In genomic region chr12:31835480-31835879, GRCm38 (mm10) we compare ENCODE assay signal across 29 mouse cellular contexts.
A peak's percentile ranks its signal among the peaks of the same experiment; 100 is the strongest.
DNase-seq lines count a peak whose midpoint lies in the region; ATAC-seq and TF ChIP-seq lines count a peak whose summit lies in the region.
"Had no signal": no experiment of that assay in that cellular context is flagged by ENCODE, and none has a peak within 500 bp of the region (broad histone marks: within the 10 kb centered on the region; RNA-seq: fewer than 3 reads in every experiment).

No protein-coding gene starts in this region.

- peak overlapping the region; percentile 45; the same call in 1 of the 2 replicates for H3K27ac ChIP-seq in hindbrain, embryonic 10.5 days
- no peak overlapping the region for H3K27ac ChIP-seq in hindbrain, embryonic 14.5 days
- no peak overlapping the region for H3K27ac ChIP-seq in hindbrain, embryonic 13.5 days
- H3K27ac ChIP-seq: embryonic facial prominence, embryonic 12.5 days; embryonic facial prominence, embryonic 15.5 days; forebrain, embryonic 12.5 days; forebrain, embryonic 15.5 days; gastrocnemius, adult 2 months; intestine, embryonic 15.5 days had no signal

- no peak for ATAC-seq in hindbrain, embryonic 14.5 days (ENCODE audit: low FRiP score)
- no peak for ATAC-seq in hindbrain, embryonic 13.5 days (ENCODE audit: low FRiP score)
- ATAC-seq: forebrain, embryonic 15.5 days; hindbrain, embryonic 16.5 days; intestine, embryonic 15.5 days; Patski had no signal

- no peaks in the 10 kb centered on the region for H3K9me3 ChIP-seq in hindbrain, embryonic 10.5 days
- H3K9me3 ChIP-seq in hindbrain, embryonic 14.5 days (ENCODE audit: control insufficient read depth, low read length), result no peaks in the 10 kb centered on the region
- H3K9me3 ChIP-seq in hindbrain, embryonic 13.5 days, result no peaks in the 10 kb centered on the region
- H3K9me3 ChIP-seq: embryonic facial prominence, embryonic 12.5 days; embryonic facial prominence, embryonic 15.5 days; forebrain, embryonic 12.5 days; forebrain, embryonic 15.5 days; G1E; intestine, embryonic 15.5 days had no signal

- WGBS in hindbrain, embryonic 10.5 days, result 71% methylated on average over 5 of the region's 5 CpGs
- WGBS in hindbrain, embryonic 14.5 days, result 81% methylated on average over 5 of the region's 5 CpGs
- WGBS in lung, adult 2 months, result 83% methylated on average over 5 of the region's 5 CpGs
- 83% methylated on average over 5 of the region's 5 CpGs for WGBS in hindbrain, embryonic 13.5 days

- no peak for DNase-seq in hindbrain, embryonic 10.5 days (ENCODE audit: low spot score)
- no peak for DNase-seq in hindbrain, embryonic 14.5 days (ENCODE audit: low spot score)
- peak; percentile 8 for DNase-seq in lung, postnatal 25 days (ENCODE audit: low spot score)
- no peak for DNase-seq in lung, adult 2 months
- peak; percentile 9 for DNase-seq in ES-CJ7 (ENCODE audit: low read depth, low spot score)
- DNase-seq in lung, postnatal 36 days, result peak; percentile 25
- DNase-seq in thymus, postnatal 14 days, result no peak
- DNase-seq: adrenal gland, adult 2 months; adrenal gland, postnatal 14 days; B cell, adult 2 months; cerebellum, adult 11 months; cerebellum, adult 2 months; cerebellum, adult 9-11 months; cerebellum, postnatal 25 days; gastrocnemius, adult 2 months; gastrocnemius, postnatal 14 days; heart, adult 11 months; heart, postnatal 36 days had no signal

- H3K4me3 ChIP-seq in hindbrain, embryonic 10.5 days, result no peak overlapping the region
- no peak overlapping the region for H3K4me3 ChIP-seq in hindbrain, embryonic 14.5 days (replicated peaks; ENCODE audit: low read length)
- H3K4me3 ChIP-seq in lung, adult 2 months (replicated peaks; ENCODE audit: extremely low read depth, low read depth, low read length), result no peak overlapping the region
- no peak overlapping the region for H3K4me3 ChIP-seq in hindbrain, embryonic 13.5 days
- H3K4me3 ChIP-seq: embryonic facial prominence, embryonic 12.5 days; embryonic facial prominence, embryonic 15.5 days; forebrain, embryonic 12.5 days; forebrain, embryonic 15.5 days; gastrocnemius, adult 2 months; intestine, embryonic 15.5 days had no signal

- TF ChIP-seq POLR2A in lung, adult 2 months (IDR thresholded peaks at IDR 0.05; ENCODE audit: borderline replicate concordance, extremely low read depth, low read depth, low read length), result no peak

- H3K9ac ChIP-seq in hindbrain, embryonic 14.5 days, result no peak overlapping the region
- no peak overlapping the region for H3K9ac ChIP-seq in hindbrain, embryonic 13.5 days
- H3K9ac ChIP-seq: embryonic facial prominence, embryonic 12.5 days; embryonic facial prominence, embryonic 15.5 days; forebrain, embryonic 12.5 days; forebrain, embryonic 15.5 days; intestine, embryonic 15.5 days had no signal

- TF ChIP-seq CTCF in lung, adult 2 months (IDR thresholded peaks at IDR 0.05; ENCODE audit: insufficient read depth, low read length), result no peak

- H3K4me2 ChIP-seq in hindbrain, embryonic 14.5 days (replicated peaks), result no peak overlapping the region
- H3K4me2 ChIP-seq in hindbrain, embryonic 13.5 days, result no peak overlapping the region
- H3K4me2 ChIP-seq: embryonic facial prominence, embryonic 12.5 days; embryonic facial prominence, embryonic 15.5 days; forebrain, embryonic 12.5 days; forebrain, embryonic 15.5 days; heart, embryonic 11.5 days; intestine, embryonic 15.5 days had no signal

- H3K27me3 ChIP-seq in hindbrain, embryonic 10.5 days (ENCODE audit: insufficient read depth, poor library complexity, severe bottlenecking), result no peaks in the 10 kb centered on the region
- H3K27me3 ChIP-seq in hindbrain, embryonic 14.5 days (ENCODE audit: control insufficient read depth, insufficient read depth, low read length), result no peaks in the 10 kb centered on the region
- H3K27me3 ChIP-seq in hindbrain, embryonic 13.5 days, result no peaks in the 10 kb centered on the region
- H3K27me3 ChIP-seq: CH12.LX; embryonic facial prominence, embryonic 12.5 days; embryonic facial prominence, embryonic 15.5 days; forebrain, embryonic 12.5 days; forebrain, embryonic 15.5 days; intestine, embryonic 15.5 days; Patski had no signal

- peaks cover 15% of the 10 kb centered on the region for H3K4me1 ChIP-seq in hindbrain, embryonic 10.5 days (replicated peaks)
- no peaks in the 10 kb centered on the region for H3K4me1 ChIP-seq in hindbrain, embryonic 14.5 days (replicated peaks; ENCODE audit: control insufficient read depth, insufficient read depth, low read length)
- H3K4me1 ChIP-seq in lung, adult 2 months (ENCODE audit: control insufficient read depth, insufficient read depth, low read length), result no peaks in the 10 kb centered on the region
- H3K4me1 ChIP-seq in hindbrain, embryonic 13.5 days (replicated peaks), result peaks cover 8% of the 10 kb centered on the region; the same call in 1 of the 2 replicates
- H3K4me1 ChIP-seq: embryonic facial prominence, embryonic 12.5 days; embryonic facial prominence, embryonic 15.5 days; forebrain, embryonic 15.5 days; intestine, embryonic 15.5 days had no signal

- H3K36me3 ChIP-seq in hindbrain, embryonic 10.5 days, result no peaks in the 10 kb centered on the region
- H3K36me3 ChIP-seq in hindbrain, embryonic 14.5 days (replicated peaks; ENCODE audit: control insufficient read depth, insufficient read depth), result no peaks in the 10 kb centered on the region
- H3K36me3 ChIP-seq in hindbrain, embryonic 13.5 days, result no peaks in the 10 kb centered on the region
- H3K36me3 ChIP-seq: embryonic facial prominence, embryonic 12.5 days; embryonic facial prominence, embryonic 15.5 days; forebrain, embryonic 12.5 days; forebrain, embryonic 15.5 days; intestine, embryonic 15.5 days had no signal

Comparison
In these comparisons a context has a peak if more than half of its experiments do, and no peak if none do; other contexts are left out.
1. DNase-seq: peak in lung, postnatal 25 days (single experiment), ES-CJ7 (single experiment) and lung, postnatal 36 days (single experiment); none in hindbrain, embryonic 10.5 days (single experiment), hindbrain, embryonic 14.5 days (single experiment), lung, adult 2 months (single experiment) and thymus, postnatal 14 days (single experiment).